Comparison of ENCODE assay signal across 17 mouse cellular contexts in the genomic region with DNA sequence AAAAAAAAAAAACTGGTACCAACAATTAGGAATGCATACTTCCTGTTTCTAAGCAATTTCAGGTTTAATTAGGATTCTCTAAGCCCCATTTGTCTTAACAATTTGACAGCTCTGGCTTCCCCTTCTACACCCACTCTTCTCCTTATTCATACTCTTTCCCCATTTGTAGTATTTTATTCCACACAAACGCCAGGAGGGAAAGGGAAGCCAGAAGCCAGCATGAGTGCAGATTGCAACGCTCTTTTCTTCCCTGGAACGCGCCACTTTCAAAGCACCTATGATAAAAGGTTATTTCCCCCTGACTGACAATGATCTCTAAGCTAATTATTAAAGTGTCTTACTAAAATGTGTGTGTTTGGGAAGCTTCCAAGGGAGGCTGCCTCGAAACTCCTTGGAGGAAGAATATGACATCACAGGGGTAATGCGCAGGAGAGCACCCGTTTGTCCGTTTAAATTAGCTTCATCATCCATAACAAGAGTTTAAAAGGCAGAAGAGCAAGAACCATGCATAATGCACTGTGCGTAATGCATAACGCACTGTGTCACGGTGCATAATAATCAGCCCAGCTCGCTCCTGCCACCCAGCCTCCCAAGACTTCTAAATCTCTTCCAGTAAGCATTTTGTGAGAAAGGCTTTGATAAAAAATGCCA. TPM values are rescaled to one million over a fixed set of nuclear protein-coding genes. Genes with fewer than 3 reads are reported as not detected.
DNase-seq lines count a peak whose midpoint lies in the region; ATAC-seq lines count a peak whose summit lies in the region.
"Had no signal": no experiment of that assay in that cellular context is flagged by ENCODE, and none has a peak within 500 bp of the region (broad histone marks: within the 10 kb centered on the region; RNA-seq: fewer than 3 reads in every experiment).

No protein-coding gene starts in this region.

- WGBS in midbrain, embryonic 12.5 days = 47% methylated on average over 12 of the region's 12 CpGs
- 58% methylated on average over 12 of the region's 12 CpGs for WGBS in midbrain, embryonic 11.5 days
- 15% methylated on average over 12 of the region's 12 CpGs for WGBS in forebrain, embryonic 15.5 days
- 25% methylated on average over 12 of the region's 12 CpGs for WGBS in hindbrain, embryonic 16.5 days
- 24% methylated on average over 12 of the region's 12 CpGs for WGBS in neural tube, embryonic 15.5 days
- WGBS in heart, embryonic 11.5 days (ENCODE audit: insufficient replicate concordance) = 78% methylated on average over 12 of the region's 12 CpGs

- no peaks in the 10 kb centered on the region for H3K36me3 ChIP-seq in midbrain, embryonic 12.5 days
- no peaks in the 10 kb centered on the region for H3K36me3 ChIP-seq in midbrain, embryonic 11.5 days (ENCODE audit: control insufficient read depth, insufficient read depth, low read length)
- no peaks in the 10 kb centered on the region for H3K36me3 ChIP-seq in forebrain, embryonic 15.5 days
- H3K36me3 ChIP-seq in hindbrain, embryonic 16.5 days (ENCODE audit: control insufficient read depth, insufficient read depth, low read length) = no peaks in the 10 kb centered on the region
- no peaks in the 10 kb centered on the region for H3K36me3 ChIP-seq in neural tube, embryonic 15.5 days
- H3K36me3 ChIP-seq in heart, embryonic 11.5 days (ENCODE audit: control insufficient read depth, insufficient read depth, low read length) = no peaks in the 10 kb centered on the region
- H3K36me3 ChIP-seq: embryonic facial prominence, embryonic 15.5 days; heart, embryonic 12.5 days had no signal

- DNase-seq in midbrain, embryonic 11.5 days (ENCODE audit: low spot score, missing footprints) = no peak
- DNase-seq in gastrocnemius, postnatal 4 days (ENCODE audit: low spot score in 2 of 2) = no peak
- DNase-seq: cerebellum, adult 11 months; gastrocnemius, postnatal 25 days; kidney, adult 9 months; liver, postnatal 0 days; lung, postnatal 36 days; right cerebral cortex, postnatal 25 days; thymus, postnatal 4 days had no signal

- no peak for ATAC-seq in midbrain, embryonic 12.5 days (ENCODE audit: low FRiP score, low read depth)
- no peak for ATAC-seq in midbrain, embryonic 11.5 days (ENCODE audit: low FRiP score)
- peak; percentile 83 for ATAC-seq in forebrain, embryonic 15.5 days (replicated peaks)
- peak; percentile 74 for ATAC-seq in hindbrain, embryonic 16.5 days
- peak; percentile 60; the same call in 1 of the 2 replicates for ATAC-seq in neural tube, embryonic 15.5 days (ENCODE audit: low FRiP score)
- ATAC-seq in heart, embryonic 11.5 days (replicated peaks; ENCODE audit: insufficient number of reproducible peaks, low FRiP score, low TSS enrichment) = no peak
- no peak for ATAC-seq in monocyte, adult 5-6 weeks (replicated peaks; ENCODE audit: insufficient number of reproducible peaks, low FRiP score, low TSS enrichment, poor library complexity, severe bottlenecking)
- ATAC-seq: liver, postnatal 0 days had no signal

- H3K4me3 ChIP-seq in midbrain, embryonic 12.5 days = no peak overlapping the region
- no peak overlapping the region for H3K4me3 ChIP-seq in midbrain, embryonic 11.5 days (ENCODE audit: low read depth, low read length)
- peak overlapping the region; percentile 14 for H3K4me3 ChIP-seq in forebrain, embryonic 15.5 days
- no peak overlapping the region for H3K4me3 ChIP-seq in hindbrain, embryonic 16.5 days (ENCODE audit: low read length)
- H3K4me3 ChIP-seq in neural tube, embryonic 15.5 days (replicated peaks) = no peak overlapping the region
- no peak overlapping the region for H3K4me3 ChIP-seq in heart, embryonic 11.5 days (ENCODE audit: low read depth, low read length)
- H3K4me3 ChIP-seq: embryonic facial prominence, embryonic 15.5 days; heart, embryonic 12.5 days had no signal

- H3K27ac ChIP-seq in midbrain, embryonic 12.5 days (replicated peaks) = 0 out of 2 replicates have a peak overlapping the region, but pooled peaks have one; percentile 35
- H3K27ac ChIP-seq in midbrain, embryonic 11.5 days (ENCODE audit: low read depth, low read length) = no peak overlapping the region
- peak overlapping the region; percentile 84 for H3K27ac ChIP-seq in forebrain, embryonic 15.5 days (replicated peaks)
- H3K27ac ChIP-seq in hindbrain, embryonic 16.5 days (ENCODE audit: low read depth, low read length) = peak overlapping the region; percentile 21
- peak overlapping the region; percentile 68 for H3K27ac ChIP-seq in neural tube, embryonic 15.5 days (replicated peaks)
- no peak overlapping the region for H3K27ac ChIP-seq in heart, embryonic 11.5 days (ENCODE audit: low read depth, low read length)
- H3K27ac ChIP-seq: embryonic facial prominence, embryonic 15.5 days had no signal

- 0 out of 2 replicates have a peak overlapping the region, but pooled peaks have one; percentile 16 for H3K4me2 ChIP-seq in midbrain, embryonic 12.5 days (replicated peaks)
- H3K4me2 ChIP-seq in midbrain, embryonic 11.5 days = no peak overlapping the region
- H3K4me2 ChIP-seq in forebrain, embryonic 15.5 days (replicated peaks) = peak overlapping the region; percentile 40
- H3K4me2 ChIP-seq in hindbrain, embryonic 16.5 days (ENCODE audit: low read length) = peak overlapping the region; percentile 38
- H3K4me2 ChIP-seq in neural tube, embryonic 15.5 days = peak overlapping the region; percentile 35
- H3K4me2 ChIP-seq in heart, embryonic 11.5 days = no peak overlapping the region
- H3K4me2 ChIP-seq: embryonic facial prominence, embryonic 15.5 days; heart, embryonic 12.5 days had no signal

- H3K27me3 ChIP-seq in midbrain, embryonic 12.5 days = no peaks in the 10 kb centered on the region
- H3K27me3 ChIP-seq in midbrain, embryonic 11.5 days (ENCODE audit: control insufficient read depth, insufficient read depth, low read length) = no peaks in the 10 kb centered on the region
- no peaks in the 10 kb centered on the region for H3K27me3 ChIP-seq in forebrain, embryonic 15.5 days
- H3K27me3 ChIP-seq in hindbrain, embryonic 16.5 days (replicated peaks; ENCODE audit: control insufficient read depth, insufficient read depth, low read length) = no peaks in the 10 kb centered on the region
- no peaks in the 10 kb centered on the region for H3K27me3 ChIP-seq in neural tube, embryonic 15.5 days (replicated peaks)
- no peaks in the 10 kb centered on the region for H3K27me3 ChIP-seq in heart, embryonic 11.5 days (ENCODE audit: control insufficient read depth, insufficient read depth, low read length)
- H3K27me3 ChIP-seq: embryonic facial prominence, embryonic 15.5 days; heart, embryonic 12.5 days had no signal

- H3K9me3 ChIP-seq in midbrain, embryonic 12.5 days = no peaks in the 10 kb centered on the region
- no peaks in the 10 kb centered on the region for H3K9me3 ChIP-seq in midbrain, embryonic 11.5 days (ENCODE audit: control insufficient read depth, low read length)
- no peaks in the 10 kb centered on the region for H3K9me3 ChIP-seq in forebrain, embryonic 15.5 days
- H3K9me3 ChIP-seq in hindbrain, embryonic 16.5 days (ENCODE audit: control insufficient read depth, low read length) = no peaks in the 10 kb centered on the region
- no peaks in the 10 kb centered on the region for H3K9me3 ChIP-seq in neural tube, embryonic 15.5 days (replicated peaks)
- no peaks in the 10 kb centered on the region for H3K9me3 ChIP-seq in heart, embryonic 11.5 days (replicated peaks; ENCODE audit: control insufficient read depth, low read length)
- H3K9me3 ChIP-seq: embryonic facial prominence, embryonic 15.5 days; heart, embryonic 12.5 days had no signal

- H3K9ac ChIP-seq in midbrain, embryonic 12.5 days (replicated peaks) = no peak overlapping the region
- no peak overlapping the region for H3K9ac ChIP-seq in midbrain, embryonic 11.5 days (ENCODE audit: low read length)
- no peak overlapping the region for H3K9ac ChIP-seq in forebrain, embryonic 15.5 days (replicated peaks)
- H3K9ac ChIP-seq in hindbrain, embryonic 16.5 days (ENCODE audit: low read depth, low read length) = 0 out of 2 replicates have a peak overlapping the region, but pooled peaks have one; percentile 27
- no peak overlapping the region for H3K9ac ChIP-seq in neural tube, embryonic 15.5 days (replicated peaks)
- H3K9ac ChIP-seq in heart, embryonic 11.5 days (ENCODE audit: low read depth, low read length) = no peak overlapping the region
- H3K9ac ChIP-seq: embryonic facial prominence, embryonic 15.5 days; heart, embryonic 12.5 days; liver, postnatal 0 days had no signal

- H3K4me1 ChIP-seq in midbrain, embryonic 12.5 days = peaks cover 13% of the 10 kb centered on the region; the same call in 1 of the 2 replicates
- H3K4me1 ChIP-seq in midbrain, embryonic 11.5 days (ENCODE audit: control insufficient read depth, insufficient read depth, low read length) = peaks cover 5% of the 10 kb centered on the region
- H3K4me1 ChIP-seq in forebrain, embryonic 15.5 days = peaks cover 20% of the 10 kb centered on the region
- H3K4me1 ChIP-seq in hindbrain, embryonic 16.5 days (ENCODE audit: control insufficient read depth, insufficient read depth, low read depth, low read length) = peaks cover 16% of the 10 kb centered on the region
- peaks cover 17% of the 10 kb centered on the region for H3K4me1 ChIP-seq in neural tube, embryonic 15.5 days
- no peaks in the 10 kb centered on the region for H3K4me1 ChIP-seq in heart, embryonic 11.5 days (ENCODE audit: control insufficient read depth, insufficient read depth, low read length)
- H3K4me1 ChIP-seq: embryonic facial prominence, embryonic 15.5 days; heart, embryonic 12.5 days had no signal

RNA-seq across cellular contexts. Expression of gene Dscam, which starts 25.9 kb away (rescaled TPM):
- polyA plus RNA-seq in midbrain, embryonic 12.5 days (2016; fragmentation: Nextera tagmentation; extraction: Ambion mirVana) = 4.8 and 5.4 TPM in 2 replicates
- polyA plus RNA-seq in midbrain, embryonic 11.5 days (2014; fragmentation: Nextera tagmentation; extraction: Ambion mirVana) = 2.9 and 3.2 TPM in 2 replicates
- polyA plus RNA-seq in forebrain, embryonic 15.5 days (2015; fragmentation: Nextera tagmentation; extraction: Ambion mirVana) = 7.7 and 8.0 TPM in 2 replicates
- 11.7 and 13.1 TPM in 2 replicates for polyA plus RNA-seq in hindbrain, embryonic 16.5 days (2015; fragmentation: Nextera tagmentation; extraction: Ambion mirVana)
- 12.2 and 13.2 TPM in 2 replicates for polyA plus RNA-seq in neural tube, embryonic 15.5 days (2015; fragmentation: Nextera tagmentation; extraction: Ambion mirVana)
- under 1 TPM; 0.15 to 0.16 TPM for total RNA-seq in gastrocnemius, postnatal 4 days (2021)
- polyA plus RNA-seq in heart, embryonic 11.5 days (2014; fragmentation: Nextera tagmentation; extraction: Ambion mirVana) = 0.08 and 0.10 TPM in 2 replicates
- 0.29 to 0.49 TPM in 2 of 3 replicates, not detected in the other for total RNA-seq in monocyte, adult 5-6 weeks (2017)
- total RNA-seq: gastrocnemius, postnatal 25 days had no signal
- polyA plus RNA-seq: heart, embryonic 12.5 days; liver, postnatal 0 days had no signal

Comparison
In these comparisons a context has a peak if more than half of its experiments do, and no peak if none do; other contexts are left out.
1. H3K27ac ChIP-seq: peak in midbrain, embryonic 12.5 days (single experiment), forebrain, embryonic 15.5 days (single experiment), hindbrain, embryonic 16.5 days (single experiment) and neural tube, embryonic 15.5 days (single experiment); none in midbrain, embryonic 11.5 days (single experiment) and heart, embryonic 11.5 days (single experiment).
2. H3K4me2 ChIP-seq: peak in midbrain, embryonic 12.5 days (single experiment), forebrain, embryonic 15.5 days (single experiment), hindbrain, embryonic 16.5 days (single experiment) and neural tube, embryonic 15.5 days (single experiment); none in midbrain, embryonic 11.5 days (single experiment) and heart, embryonic 11.5 days (single experiment).
3. ATAC-seq: peak in forebrain, embryonic 15.5 days (single experiment), hindbrain, embryonic 16.5 days (single experiment) and neural tube, embryonic 15.5 days (single experiment); none in midbrain, embryonic 12.5 days (single experiment), midbrain, embryonic 11.5 days (single experiment), heart, embryonic 11.5 days (single experiment) and monocyte, adult 5-6 weeks (single experiment).